Mouse (Mus musculus) adrenal gland, postnatal 0 days (tissue): ENCODE results near the gene Olfr1361. TPM values are rescaled to one million over a fixed set of nuclear protein-coding genes. Genes with fewer than 3 reads are reported as not detected.

ENCODE experiments used
- polyA plus RNA-seq: library from polyadenylated mRNA; unstranded; fragments of >200 nt; fragmentation: Nextera tagmentation; extraction: Ambion mirVana; gene quantifications from 2 replicates; pipeline ENCODE4 v1.2.1, GENCODE M21; 2015

The Olfr1361 gene
- polyA plus RNA-seq: not detected in 2 replicates

GRCm38 (mm10) chr13:21663286-21663685 lies at the start of gene Olfr1361:
Gene Olfr1361 (minus strand): TSS chr13:21663386.

GRCm38 (mm10) chr13:21697811-21698210 lies 34.6 kb upstream of the Olfr1361 start, which contains the start of gene Olfr1359:
Gene Olfr1359 (plus strand): TSS chr13:21698111.

GRCm38 (mm10) chr13:21677305-21677704 lies 14.1 kb upstream of the Olfr1361 start, which contains the start of gene Olfr1360:
Gene Olfr1360 (minus strand): TSS chr13:21677405.

GRCm38 (mm10) chr13:21642418-21642817 lies 20.8 kb downstream of the Olfr1361 start, which contains the start of gene Olfr11:
Gene Olfr11 (minus strand): TSS chr13:21642518.

GRCm38 (mm10) chr13:21613922-21614321 lies 49.3 kb downstream of the Olfr1361 start, which contains the start of gene Olfr1362:
Gene Olfr1362 (minus strand): TSS chr13:21614022.

Other genes starting within 250 kb of the Olfr1361 start
- 1.1 and 2.0 TPM in 2 replicates for gene Pgbd1, start 222.3 kb downstream of the Olfr1361 start, polyA plus RNA-seq
- 16.3 and 24.7 TPM in 2 replicates for gene Zscan26, start 209.7 kb downstream of the Olfr1361 start, polyA plus RNA-seq
- gene Nkapl, start 194.9 kb downstream of the Olfr1361 start, polyA plus RNA-seq: 2.3 and 2.4 TPM in 2 replicates
- gene Zkscan4, start 184.5 kb downstream of the Olfr1361 start, polyA plus RNA-seq: 3.8 and 4.9 TPM in 2 replicates
- not detected in 2 replicates for gene Gm10065, start 183.9 kb downstream of the Olfr1361 start, polyA plus RNA-seq
- 0.35 and 0.41 TPM in 2 replicates for gene AK157302, start 168.2 kb downstream of the Olfr1361 start, polyA plus RNA-seq
- gene Gm11273, start 162.0 kb downstream of the Olfr1361 start, polyA plus RNA-seq: 6.0 and 10.4 TPM in 2 replicates
- gene Zkscan8, start 132.3 kb downstream of the Olfr1361 start, polyA plus RNA-seq: 2.2 and 2.6 TPM in 2 replicates
- gene Olfr1366, start 120.6 kb downstream of the Olfr1361 start, polyA plus RNA-seq: not detected in 2 replicates
- not detected in 2 replicates for gene Olfr1535, start 103.5 kb downstream of the Olfr1361 start, polyA plus RNA-seq
- gene Olfr1364, start 81.6 kb downstream of the Olfr1361 start, polyA plus RNA-seq: not detected in 2 replicates
- gene Olfr1362, start 49.4 kb downstream of the Olfr1361 start, polyA plus RNA-seq: not detected in 2 replicates
- gene Olfr11, start 20.9 kb downstream of the Olfr1361 start, polyA plus RNA-seq: not detected in 2 replicates
- gene Olfr1360, start 14.0 kb upstream of the Olfr1361 start, polyA plus RNA-seq: not detected in 2 replicates
- gene Olfr1359, start 34.7 kb upstream of the Olfr1361 start, polyA plus RNA-seq: not detected in 2 replicates
- gene Hist1h2bl, start 52.8 kb upstream of the Olfr1361 start, polyA plus RNA-seq: 1.4 TPM in 1 of 2 replicates, not detected in the other
- gene Hist1h2ai, start 53.0 kb upstream of the Olfr1361 start, polyA plus RNA-seq: 6.6 and 14.9 TPM in 2 replicates
- 0.38 and 2.1 TPM in 2 replicates for gene Hist1h3h, start 54.3 kb upstream of the Olfr1361 start, polyA plus RNA-seq
- gene Hist1h2bm, start 58.7 kb upstream of the Olfr1361 start, polyA plus RNA-seq: 1.1 and 1.3 TPM in 2 replicates
- 0.39 and 0.77 TPM in 2 replicates for gene Hist1h4j, start 71.7 kb upstream of the Olfr1361 start, polyA plus RNA-seq
- gene Hist1h4k, start 87.1 kb upstream of the Olfr1361 start, polyA plus RNA-seq: 2.2 and 2.5 TPM in 2 replicates
- 6.3 and 6.9 TPM in 2 replicates for gene Hist1h2ak, start 90.4 kb upstream of the Olfr1361 start, polyA plus RNA-seq
- 0.83 and 1.5 TPM in 2 replicates for gene Hist1h2bn, start 90.7 kb upstream of the Olfr1361 start, polyA plus RNA-seq
- gene Hist1h1b, start 117.2 kb upstream of the Olfr1361 start, polyA plus RNA-seq: 9.0 and 13.0 TPM in 2 replicates
- gene Hist1h3i, start 120.0 kb upstream of the Olfr1361 start, polyA plus RNA-seq: 55.7 and 74.2 TPM in 2 replicates
- 7.6 and 8.2 TPM in 2 replicates for gene Hist1h2an, start 123.8 kb upstream of the Olfr1361 start, polyA plus RNA-seq
- 1.4 and 1.8 TPM in 2 replicates for gene Hist1h2bp, start 124.1 kb upstream of the Olfr1361 start, polyA plus RNA-seq
- 1.4 and 6.7 TPM in 2 replicates for gene Hist1h2bq, start 146.8 kb upstream of the Olfr1361 start, polyA plus RNA-seq
- 2.0 TPM in 1 of 2 replicates, not detected in the other for gene Hist1h2ao, start 147.1 kb upstream of the Olfr1361 start, polyA plus RNA-seq
- not detected in 2 replicates for gene Hist1h4m, start 148.4 kb upstream of the Olfr1361 start, polyA plus RNA-seq
- 5.7 and 5.9 TPM in 2 replicates for gene Hist1h4n, start 168.8 kb upstream of the Olfr1361 start, polyA plus RNA-seq
- 2,226 and 3,319 TPM in 2 replicates for gene Hist1h2ap, start 170.1 kb upstream of the Olfr1361 start, polyA plus RNA-seq
- gene Hist1h2br, start 170.4 kb upstream of the Olfr1361 start, polyA plus RNA-seq: 1.6 and 7.1 TPM in 2 replicates